Mouse (Mus musculus) heart, postnatal 0 days (tissue): ENCODE results near the gene Sbno2.

ENCODE experiments used
- CTCF ChIP-seq: IDR thresholded peaks from 2 replicates; pipeline ENCODE4 v1.5.1; 2016; ENCODE audit warnings: antibody characterized with exemption, control low read depth, low read depth
- EP300 ChIP-seq: IDR thresholded peaks from 2 replicates; pipeline ENCODE4 v1.6.1; 2016; ENCODE audit warnings: antibody characterized with exemption, low read depth

DNA sequence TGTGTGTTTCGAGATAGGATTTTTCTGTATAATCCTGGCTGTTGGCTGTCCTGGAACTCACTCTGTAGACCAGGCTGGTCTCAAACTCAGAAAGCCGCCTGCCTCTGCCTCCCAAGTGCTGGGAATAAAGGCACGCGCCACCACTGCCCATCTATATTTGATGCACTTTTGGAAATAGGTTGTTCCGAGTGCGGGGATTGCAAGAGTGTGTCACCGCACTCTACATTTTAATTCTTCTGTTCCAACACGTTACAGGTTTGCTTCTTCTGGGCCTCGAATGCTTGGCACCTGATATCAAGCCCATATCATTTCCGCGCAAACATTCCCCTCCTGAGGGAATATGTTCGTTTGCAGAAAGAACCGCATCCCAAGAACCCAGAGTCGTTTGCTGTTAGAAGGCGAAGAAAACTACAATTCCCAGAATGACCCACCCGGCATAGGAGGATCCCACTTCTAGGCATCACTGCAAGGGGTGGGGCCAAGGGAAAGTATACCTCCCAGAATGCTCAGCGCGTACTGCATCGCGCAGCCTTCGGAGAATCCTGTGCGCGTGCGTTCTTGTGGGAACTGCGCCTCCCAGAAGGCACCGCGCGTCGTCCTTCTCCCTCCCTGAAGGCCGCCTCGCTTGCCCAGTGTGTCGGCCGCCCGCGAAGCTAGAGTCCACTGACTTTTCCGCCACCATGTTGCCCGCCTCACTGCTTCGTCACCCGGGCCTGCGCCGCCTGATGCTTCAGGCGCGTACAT lies 36.6 kb upstream of the Sbno2 start:
- no peak for TF ChIP-seq EP300
- TF ChIP-seq CTCF = no peak
